Mouse (Mus musculus): Measurements from ENCODE around the gene Rccd1.

The Rccd1 gene

DNA sequence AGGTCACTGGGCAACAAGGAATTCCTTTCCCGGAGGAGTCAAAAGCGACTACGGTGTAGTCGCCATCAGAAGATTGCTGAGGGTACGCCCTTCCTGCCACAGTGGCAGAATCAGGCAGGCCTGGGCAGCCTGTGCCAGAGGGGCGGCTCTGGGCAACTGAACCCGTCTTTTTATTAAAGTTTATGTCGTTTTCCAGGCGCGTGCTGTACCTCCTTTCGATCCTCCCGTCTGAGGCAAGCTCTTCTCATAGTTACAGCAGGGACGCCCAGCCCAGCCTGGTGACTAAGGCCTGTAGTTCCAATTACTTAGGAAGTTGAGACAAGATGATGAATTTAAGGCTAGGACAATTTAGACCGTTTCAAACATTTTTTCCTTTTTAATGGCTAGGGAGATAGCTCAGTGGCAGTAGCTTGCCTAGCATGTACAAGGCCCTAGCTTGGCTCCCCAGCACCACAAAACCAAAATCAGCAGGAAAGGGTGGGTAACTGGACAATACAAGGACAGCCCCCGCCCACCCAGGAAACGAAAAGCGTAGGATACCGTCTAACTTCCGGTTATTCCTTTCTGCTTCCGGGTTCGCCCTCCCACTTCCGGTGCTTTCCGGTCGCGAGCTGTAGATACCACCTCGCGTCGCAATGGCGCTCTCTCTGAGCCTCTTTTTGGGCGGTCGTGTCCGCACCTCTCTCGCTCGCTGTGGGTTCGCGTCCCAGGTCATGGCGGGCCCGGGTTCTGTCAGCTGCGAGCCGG, 63.5 kb downstream of the Rccd1 start, which contains the start of gene Ngrn:
TSS of gene Ngrn (plus strand) at position 591 of the 747 bp plus-strand sequence.
- peak; percentile 79 for DNase-seq (ENCODE audit: low read depth, low spot score)

DNA sequence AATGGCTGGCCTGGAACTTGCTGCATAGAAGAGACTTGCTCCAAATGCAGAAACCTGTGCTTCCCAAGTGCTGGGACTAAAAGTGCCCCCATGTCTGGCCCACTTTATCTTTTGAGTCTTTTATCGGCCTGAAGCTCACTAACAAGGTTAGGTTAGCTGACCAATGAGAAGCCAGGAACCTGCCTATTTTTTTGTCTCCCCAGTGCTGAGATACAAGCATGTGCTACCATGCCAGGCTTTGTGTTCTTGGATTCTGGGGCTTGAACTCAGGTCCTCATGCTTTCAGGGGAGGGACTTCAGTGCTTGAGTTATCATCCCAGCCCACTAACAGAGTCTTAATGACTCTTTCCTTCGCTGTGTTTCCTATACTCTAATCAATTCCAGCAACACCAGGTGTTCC, 66.5 kb downstream of the Rccd1 start:
- no peak for DNase-seq (ENCODE audit: low read depth, low spot score)

DNA sequence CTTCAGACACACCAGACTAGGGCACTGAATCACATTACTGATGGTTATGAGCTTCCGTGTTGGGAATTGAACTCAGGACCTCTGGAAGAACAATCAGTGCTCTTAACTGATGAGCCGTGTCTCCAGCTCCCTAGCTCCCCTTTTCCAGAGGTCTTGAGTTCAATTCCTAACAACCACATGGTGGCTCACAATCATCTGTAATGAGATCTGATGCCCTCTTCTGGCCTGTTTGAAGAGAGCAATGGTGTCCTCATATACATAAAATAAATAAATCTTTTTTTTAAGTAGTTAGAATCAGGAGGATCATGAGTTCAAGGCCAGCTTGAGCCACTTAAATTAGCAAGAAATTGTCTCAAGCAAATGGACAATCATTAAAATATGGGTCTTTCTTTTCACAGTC, 68.3 kb downstream of the Rccd1 start:
- DNase-seq (ENCODE audit: low read depth, low spot score) = no peak

DNA sequence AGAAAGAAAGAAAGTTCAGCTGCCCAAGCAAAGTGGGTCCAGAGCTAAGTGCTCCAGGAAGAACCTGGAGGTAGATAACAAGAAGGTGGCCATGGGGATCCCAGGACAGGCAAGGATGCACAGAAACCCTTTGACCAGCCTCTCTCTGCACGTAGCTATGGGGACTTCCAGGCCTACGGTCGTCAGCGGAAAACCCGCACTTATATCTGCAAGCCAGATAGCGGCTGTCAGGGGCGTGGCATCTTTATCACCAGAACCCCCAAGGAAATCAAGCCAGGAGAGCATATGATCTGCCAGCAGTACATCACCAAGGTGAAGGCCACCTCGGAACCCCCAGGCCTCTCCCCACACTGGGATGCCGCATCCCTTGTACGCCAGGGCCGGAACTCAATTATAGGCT, 71.4 kb downstream of the Rccd1 start:
- no peak for DNase-seq (ENCODE audit: low read depth, low spot score)

DNA sequence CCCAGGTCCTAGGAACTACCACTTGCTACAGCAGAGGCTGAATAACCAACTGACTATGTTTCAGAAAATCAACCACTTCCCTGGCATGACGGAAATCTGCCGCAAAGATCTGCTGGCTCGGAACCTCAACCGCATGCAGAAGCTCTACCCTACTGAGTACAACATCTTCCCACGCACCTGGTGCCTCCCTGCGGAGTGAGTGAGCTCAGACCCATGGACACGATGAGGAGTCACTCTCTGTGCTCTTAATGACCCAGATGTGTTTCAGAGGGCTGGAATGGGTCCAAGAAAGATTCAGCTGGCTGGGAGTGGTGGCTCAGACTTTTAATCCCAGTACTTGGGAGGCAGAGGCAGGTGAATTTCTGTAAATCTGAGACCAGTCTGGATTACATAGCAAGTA, 71.8 kb downstream of the Rccd1 start:
- no peak for DNase-seq (ENCODE audit: low read depth, low spot score)

DNA sequence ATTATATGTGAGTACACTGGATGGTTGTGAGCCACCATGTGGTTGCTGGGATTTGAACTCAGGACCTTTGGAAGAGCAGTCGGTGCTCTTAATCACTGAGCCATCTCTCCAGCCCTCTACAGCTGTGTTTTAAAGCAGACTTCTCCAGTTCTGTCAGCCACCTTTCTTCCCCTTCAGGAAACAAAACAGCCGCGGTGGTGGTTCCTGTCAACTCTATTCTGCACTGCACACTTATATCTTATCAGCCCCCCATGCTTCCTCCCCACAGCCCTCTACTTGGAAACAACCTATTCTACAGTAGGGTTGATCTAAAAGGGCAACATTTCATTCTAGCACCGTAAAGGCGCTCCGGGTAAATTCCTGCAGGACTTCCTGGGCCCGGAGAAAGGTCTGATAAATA, 77.4 kb downstream of the Rccd1 start:
- DNase-seq (ENCODE audit: low read depth, low spot score) = no peak

DNA sequence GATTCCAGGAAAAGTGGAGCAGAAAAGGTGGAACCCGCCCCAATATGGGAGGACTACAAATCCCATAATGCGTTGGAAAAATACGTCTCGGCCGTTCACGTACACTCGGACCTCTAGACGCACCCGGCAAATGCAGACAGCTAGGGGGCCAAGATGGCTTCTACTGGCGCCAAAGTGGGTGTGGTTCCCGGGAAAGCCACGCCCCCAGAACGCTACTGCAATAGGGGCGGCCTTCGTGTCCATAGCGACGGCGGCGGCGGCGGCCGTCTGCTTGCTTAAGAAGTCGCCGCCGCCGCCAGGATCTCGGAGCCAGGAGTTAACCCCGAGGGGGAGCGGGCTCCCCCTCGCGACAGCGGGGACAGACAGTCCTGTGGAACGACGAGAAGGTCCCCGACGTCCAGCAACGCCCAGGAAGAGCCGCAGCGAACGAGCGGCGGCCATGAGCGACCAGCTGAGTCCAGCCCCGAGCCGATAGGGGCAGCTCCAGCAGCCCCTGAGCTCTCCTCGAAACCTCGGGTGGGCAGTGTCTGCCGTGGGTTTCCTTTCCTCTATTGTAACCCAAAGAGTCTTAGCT, 78.0 kb downstream of the Rccd1 start, which contains the start of gene Ttll13:
TSS of gene Ttll13 (plus strand) at position 229 of the 574 bp plus-strand sequence.
- DNase-seq (ENCODE audit: low read depth, low spot score) = peak; percentile 95

DNA sequence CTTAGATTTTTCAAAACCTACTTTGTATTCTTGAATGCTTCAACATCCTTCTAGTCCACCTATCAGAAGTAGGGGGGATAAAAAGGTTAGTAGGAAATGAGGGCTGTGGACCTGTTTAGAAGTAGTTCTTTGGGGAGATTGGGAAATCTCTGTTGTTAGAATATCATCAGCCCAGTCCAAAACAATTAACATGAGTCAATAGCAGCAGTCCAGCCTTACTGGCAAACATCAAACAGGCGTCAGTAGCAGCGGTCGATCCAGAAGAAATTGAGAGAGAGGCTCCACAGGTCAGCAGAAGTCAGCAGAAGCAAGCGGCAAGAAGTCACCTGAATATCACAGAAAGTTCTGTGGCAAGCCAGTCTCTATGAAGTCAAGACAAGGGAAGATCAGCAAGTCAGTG, 79.4 kb downstream of the Rccd1 start:
- no peak for DNase-seq (ENCODE audit: low read depth, low spot score)

Data from telencephalon, adult 2 months (tissue).